ENCODE assay signal across 16 mouse cellular contexts in genomic region chr5:24040601-24041000, GRCm38 (mm10).
"Had no signal": no experiment of that assay in that cellular context is flagged by ENCODE, and none has a peak within 500 bp of the region (broad histone marks: within the 10 kb centered on the region; RNA-seq: fewer than 3 reads in every experiment).

No protein-coding gene starts in this region.

- H3K4me3 ChIP-seq: midbrain, embryonic 10.5 days; midbrain, embryonic 12.5 days; myocyte; neural tube, embryonic 13.5 days; neural tube, embryonic 15.5 days had no signal

- H3K27me3 ChIP-seq: midbrain, embryonic 12.5 days; neural tube, embryonic 13.5 days; neural tube, embryonic 15.5 days had no signal

- H3K27ac ChIP-seq: midbrain, embryonic 10.5 days; midbrain, embryonic 12.5 days; neural tube, embryonic 13.5 days; neural tube, embryonic 15.5 days had no signal

- H3K36me3 ChIP-seq: midbrain, embryonic 10.5 days; midbrain, embryonic 12.5 days; neural tube, embryonic 13.5 days; neural tube, embryonic 15.5 days had no signal

- H3K9ac ChIP-seq: lung, embryonic 14.5 days; midbrain, embryonic 12.5 days; neural tube, embryonic 13.5 days; neural tube, embryonic 15.5 days had no signal

- DNase-seq: lung, adult 18-20 months; lung, embryonic 14.5 days; lung, postnatal 10 days; lung, postnatal 4 days; midbrain, embryonic 14.5 days; retina, postnatal 1 day; right cerebral cortex, postnatal 4 days; spleen, adult 18-20 months; thymus, adult 18-20 months; thymus, postnatal 25 days; thymus, postnatal 4 days had no signal

- H3K4me1 ChIP-seq: midbrain, embryonic 10.5 days; midbrain, embryonic 12.5 days; neural tube, embryonic 13.5 days; neural tube, embryonic 15.5 days had no signal

- H3K9me3 ChIP-seq: midbrain, embryonic 10.5 days; midbrain, embryonic 12.5 days; neural tube, embryonic 13.5 days; neural tube, embryonic 15.5 days had no signal
